Mouse (Mus musculus) liver, postnatal 0 days (tissue): Measurements from ENCODE around the gene Eci3. TPM values are rescaled to one million over a fixed set of nuclear protein-coding genes. Genes with fewer than 3 reads are reported as not detected.
"Not testable (repeated sequence)": the region's sequence is repeated elsewhere in the genome, so short reads cannot be mapped to it uniquely, and the experiment has no call there.

Experiments
- ATAC-seq: fragments of 200-750 bp; cut with Nextera tagmentation; 2 replicates; pipeline ENCODE4 v1.8.0; 2017; ENCODE audit warnings: mild to moderate bottlenecking, moderate library complexity
- DNase-seq: peaks from one replicate; pipeline ENCODE4 v3.0.0-alpha.2; 2016
- H3K27ac ChIP-seq: fragments of 300-500 bp; sonication (generic); 2 replicates; pipeline ENCODE4 v1.5.1; 2014; ENCODE audit warnings: antibody characterized with exemption, moderate library complexity, mild to moderate bottlenecking, low read depth
- H3K27me3 ChIP-seq: fragments of 300-500 bp; sonication (generic); 2 replicates; pipeline ENCODE4 v1.6.1; 2014; ENCODE audit warnings: low read length, control low read depth, mixed read lengths; ENCODE audit not compliant: insufficient read depth
- H3K36me3 ChIP-seq: fragments of 300-500 bp; sonication (generic); replicated peaks from 2 replicates; pipeline ENCODE4 v1.6.1; 2014; ENCODE audit warnings: mild to moderate bottlenecking, control low read depth, low read length, moderate library complexity, mixed read lengths; ENCODE audit not compliant: insufficient read depth
- H3K4me1 ChIP-seq: fragments of 300-500 bp; sonication (generic); 2 replicates; pipeline ENCODE4 v1.6.1; 2014; ENCODE audit warnings: antibody characterized with exemption, mild to moderate bottlenecking, control low read depth; ENCODE audit not compliant: insufficient read depth
- H3K4me2 ChIP-seq: fragments of 300-500 bp; sonication (generic); 2 replicates; pipeline ENCODE4 v1.6.1; 2014; ENCODE audit warnings: low read depth, mild to moderate bottlenecking, low read length, moderate library complexity, mixed read lengths
- H3K4me3 ChIP-seq: fragments of 300-500 bp; sonication (generic); 2 replicates; pipeline ENCODE4 v1.5.1; 2014; ENCODE audit warnings: low read depth, low read length
- H3K9ac ChIP-seq: fragments of 300-500 bp; sonication (generic); replicated peaks from 2 replicates; pipeline ENCODE4 v1.6.1; 2014; ENCODE audit warnings: mild to moderate bottlenecking, moderate library complexity
- H3K9me3 ChIP-seq: fragments of 300-500 bp; sonication (generic); 2 replicates; pipeline ENCODE4 v1.6.1; 2016; ENCODE audit warnings: mild to moderate bottlenecking, control low read depth, low read length, mixed read lengths
- CTCF ChIP-seq: sonication (generic); IDR thresholded peaks from 2 replicates; pipeline ENCODE4 v1.5.1; 2016; ENCODE audit warnings: antibody characterized with exemption, low read depth
- EP300 ChIP-seq: IDR thresholded peaks from 2 replicates; pipeline ENCODE4 v1.6.1; 2016; ENCODE audit warnings: antibody characterized with exemption, low read depth, mild to moderate bottlenecking
- WGBS: fragments of 180-500 bp; shearing (Covaris S2); extraction: QIAGEN DNeasy Blood & Tissue Kit; methylation state at CpG from one replicate; pipeline ENCODE4 v1.1.7; 2014; ENCODE audit not compliant: insufficient replicate concordance; 5-methylcytosine and 5-hydroxymethylcytosine counted together
- polyA plus RNA-seq: library from polyadenylated mRNA; unstranded; fragments of >200 nt; fragmentation: Nextera tagmentation; extraction: Ambion mirVana; gene quantifications from 2 replicates; pipeline ENCODE4 v1.2.1, GENCODE M21; 2015

Eci3 gene
- polyA plus RNA-seq, 1 experiment from 2014 or later = 0.08 TPM

DNA sequence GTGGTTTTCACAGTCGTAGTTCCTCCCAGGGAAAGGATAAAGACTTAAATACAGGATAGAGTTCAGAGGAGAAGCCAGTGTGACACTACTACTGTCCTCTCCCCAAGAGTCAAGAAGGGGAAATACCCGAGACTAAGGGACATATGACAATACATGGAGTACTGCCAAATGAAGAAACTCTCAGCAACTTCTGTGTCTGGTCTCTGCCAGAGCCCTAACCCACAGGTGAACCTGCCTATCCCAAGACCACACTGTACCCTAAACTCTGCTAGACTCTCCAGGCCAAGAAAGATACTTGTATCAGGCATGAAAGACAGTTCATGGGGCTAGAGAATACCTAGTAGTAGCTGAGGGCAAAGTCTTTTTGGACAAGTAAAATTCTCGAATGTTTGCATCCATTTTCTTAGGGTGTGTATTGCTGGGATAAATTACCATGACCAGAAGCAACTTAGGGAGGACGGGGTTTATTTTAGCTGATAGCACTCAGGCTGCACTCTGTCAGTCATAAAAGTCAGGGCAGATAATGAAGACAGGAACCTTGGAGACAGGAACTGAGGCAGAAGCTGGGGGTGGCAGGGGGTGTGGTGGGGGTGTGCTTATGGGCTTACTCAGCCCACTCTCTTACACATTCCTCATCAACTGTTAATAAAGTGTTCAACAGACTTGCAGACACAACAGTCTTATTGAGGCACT, 28.1 kb upstream of the Eci3 start:
- Histone ChIP-seq H3K27ac (no peak overlapping the region; the same call in 1 of the 2 replicates), H3K4me2 (peak overlapping the region; percentile 24), H3K27me3 (no peaks in the 10 kb centered on the region), H3K9me3 (no peaks in the 10 kb centered on the region), H3K4me1 (peaks cover 17% of the 10 kb centered on the region), H3K36me3 (peaks cover 29% of the 10 kb centered on the region), H3K9ac (no peak overlapping the region), H3K4me3 (no peak overlapping the region)
- WGBS = 55% methylated on average over 4 of the region's 4 CpGs
- no peak for ATAC-seq
- DNase-seq = no peak
- TF ChIP-seq EP300 (no peak), CTCF (no peak)

- H3K27ac ChIP-seq, H3K4me1 ChIP-seq, ATAC-seq, H3K9me3 ChIP-seq, H3K27me3 ChIP-seq, H3K4me3 ChIP-seq, H3K9ac ChIP-seq, DNase-seq, H3K4me2 ChIP-seq: not testable (repeated sequence)
- WGBS = 72% methylated on average over 1 of the region's 1 CpGs
- peaks cover 37% of the 10 kb centered on the region for H3K36me3 ChIP-seq
These were observed 19.9 kb upstream of the Eci3 start for GRCm38 (mm10) chr13:34983479-34983878.

GRCm38 (mm10) chr13:34978635-34979034, 15.0 kb upstream of the Eci3 start:
- not testable (repeated sequence) for H3K27ac ChIP-seq, H3K4me1 ChIP-seq, H3K4me2 ChIP-seq, H3K4me3 ChIP-seq, H3K9me3 ChIP-seq, H3K9ac ChIP-seq, DNase-seq, H3K27me3 ChIP-seq, ATAC-seq
- H3K36me3 ChIP-seq = peaks cover 34% of the 10 kb centered on the region
- 76% methylated on average over 5 of the region's 5 CpGs for WGBS

- WGBS = 83% methylated on average over 3 of the region's 3 CpGs
- no peak for DNase-seq
These were observed 13.8 kb upstream of the Eci3 start for GRCm38 (mm10) chr13:34977410-34977809.

DNA sequence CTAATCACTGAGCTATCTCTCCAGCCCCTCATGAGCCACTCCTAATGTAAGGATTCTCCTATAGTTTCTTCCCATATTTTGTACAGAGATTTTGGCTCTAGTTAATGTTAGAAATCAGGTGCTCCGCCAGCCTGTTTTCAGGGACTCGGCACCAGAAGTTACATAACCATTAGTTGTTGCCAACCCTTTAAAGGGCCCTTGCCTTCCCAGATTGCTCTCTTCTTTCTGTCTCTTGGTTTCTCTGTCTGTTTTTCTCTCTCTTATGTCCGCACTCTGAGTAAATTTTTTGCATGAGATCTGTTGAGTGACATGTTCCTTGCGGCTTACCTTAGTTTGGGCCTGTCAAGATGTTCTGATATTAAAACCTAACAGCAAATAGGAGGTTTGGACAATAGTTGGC, 12.5 kb upstream of the Eci3 start:
- H3K9ac ChIP-seq = no peak overlapping the region
- DNase-seq (no peak), ATAC-seq (no peak)
- H3K4me3 ChIP-seq = no peak overlapping the region
- no peak overlapping the region for H3K27ac ChIP-seq
- WGBS = 79% methylated on average over 4 of the region's 4 CpGs
- no peaks in the 10 kb centered on the region for H3K9me3 ChIP-seq
- no peak overlapping the region for H3K4me2 ChIP-seq
- H3K36me3 ChIP-seq = peaks cover 34% of the 10 kb centered on the region
- no peaks in the 10 kb centered on the region for H3K27me3 ChIP-seq
- TF ChIP-seq EP300 = no peak
- no peak for TF ChIP-seq CTCF
- H3K4me1 ChIP-seq = no peaks in the 10 kb centered on the region

More at GRCm38 (mm10) chr13:34977410-34977809, 13.8 kb upstream of the Eci3 start:
- ATAC-seq = 0 out of 2 replicates have a peak, but pooled peaks have one; percentile 54
- no peak overlapping the region for H3K27ac ChIP-seq
- peaks cover 34% of the 10 kb centered on the region for H3K36me3 ChIP-seq
- H3K4me2 ChIP-seq = no peak overlapping the region
- no peaks in the 10 kb centered on the region for H3K4me1 ChIP-seq
- no peak overlapping the region for H3K9ac ChIP-seq
- H3K4me3 ChIP-seq = no peak overlapping the region
- H3K9me3 ChIP-seq = no peaks in the 10 kb centered on the region
- TF ChIP-seq EP300 (no peak), CTCF (no peak)
- no peaks in the 10 kb centered on the region for H3K27me3 ChIP-seq

DNA sequence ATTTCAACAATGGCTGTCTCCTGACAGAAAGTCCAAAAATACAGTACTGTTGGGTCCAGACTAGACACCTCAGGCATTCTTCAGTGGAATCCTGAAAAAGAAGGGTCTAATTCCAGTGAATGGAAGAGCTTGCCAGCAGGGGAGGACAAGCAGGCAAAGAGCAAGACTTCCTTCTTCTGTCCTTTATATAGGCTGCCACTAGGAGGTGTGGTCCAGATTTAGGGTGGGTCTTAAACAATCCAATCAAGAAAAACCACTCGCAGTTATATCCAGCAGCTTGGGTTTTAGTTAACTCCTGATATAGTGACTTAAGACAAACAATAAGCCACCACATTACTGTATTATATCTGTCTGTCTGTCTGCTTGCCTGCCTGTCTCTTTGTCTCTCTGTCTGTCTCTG, 10.2 kb upstream of the Eci3 start:
- no peaks in the 10 kb centered on the region for H3K4me1 ChIP-seq
- no peak overlapping the region for H3K9ac ChIP-seq
- H3K4me2 ChIP-seq = no peak overlapping the region
- TF ChIP-seq EP300 (no peak), CTCF (peak; percentile 42)
- no peaks in the 10 kb centered on the region for H3K27me3 ChIP-seq
- H3K9me3 ChIP-seq = no peaks in the 10 kb centered on the region
- WGBS = 22% methylated on average over 1 of the region's 1 CpGs
- no peak overlapping the region for H3K27ac ChIP-seq
- no peak overlapping the region for H3K4me3 ChIP-seq
- ATAC-seq = no peak
- peaks cover 17% of the 10 kb centered on the region; the same call in 1 of the 2 replicates for H3K36me3 ChIP-seq
- no peak for DNase-seq
